ENCODE assay signal across 12 mouse cellular contexts in genomic region chr2:120098781-120099202, GRCm38 (mm10). TPM values are rescaled to one million over a fixed set of nuclear protein-coding genes. Genes with fewer than 3 reads are reported as not detected.
DNase-seq lines count a peak whose midpoint lies in the region; ATAC-seq lines count a peak whose summit lies in the region.
"Had no signal": no experiment of that assay in that cellular context is flagged by ENCODE, and none has a peak within 500 bp of the region (broad histone marks: within the 10 kb centered on the region; RNA-seq: fewer than 3 reads in every experiment).

No protein-coding gene starts in this region.

- H3K27ac ChIP-seq in lung, embryonic 16.5 days (ENCODE audit: low read length), result peak overlapping the region; percentile 50
- peak overlapping the region; percentile 99 for H3K27ac ChIP-seq in heart, embryonic 16.5 days (ENCODE audit: low read length)
- peak overlapping the region; percentile 58 for H3K27ac ChIP-seq in stomach, embryonic 15.5 days
- H3K27ac ChIP-seq: forebrain, embryonic 15.5 days; liver, embryonic 14.5 days had no signal

- H3K9me3 ChIP-seq in lung, embryonic 16.5 days (ENCODE audit: control insufficient read depth, low read length), result no peaks in the 10 kb centered on the region
- H3K9me3 ChIP-seq in heart, embryonic 16.5 days (replicated peaks; ENCODE audit: control insufficient read depth, low read length), result no peaks in the 10 kb centered on the region
- H3K9me3 ChIP-seq in stomach, embryonic 15.5 days, result no peaks in the 10 kb centered on the region
- H3K9me3 ChIP-seq: forebrain, embryonic 15.5 days; kidney, embryonic 15.5 days had no signal

- H3K4me1 ChIP-seq in lung, embryonic 16.5 days (replicated peaks; ENCODE audit: control insufficient read depth, insufficient read depth, low read length), result peaks cover 33% of the 10 kb centered on the region
- H3K4me1 ChIP-seq in heart, embryonic 16.5 days (ENCODE audit: control insufficient read depth, insufficient read depth, low read length), result peaks cover 55% of the 10 kb centered on the region
- H3K4me1 ChIP-seq in stomach, embryonic 15.5 days, result peaks cover 15% of the 10 kb centered on the region
- H3K4me1 ChIP-seq: forebrain, embryonic 15.5 days had no signal

- DNase-seq in embryo, embryonic 10.5 days (ENCODE audit: low spot score), result peak; percentile 8
- no peak for DNase-seq in embryo, embryonic 9.5 days (ENCODE audit: extremely low spot score)
- no peak for DNase-seq in lung, postnatal 25 days (ENCODE audit: low spot score)
- DNase-seq in layer of hippocampus, adult 9-10 months (ENCODE audit: low spot score), result no peak
- DNase-seq: thymus, adult 2 months had no signal

- H3K9ac ChIP-seq in lung, embryonic 16.5 days (ENCODE audit: low read length), result no peak overlapping the region
- H3K9ac ChIP-seq in heart, embryonic 16.5 days (ENCODE audit: low read length), result peak overlapping the region; percentile 67
- no peak overlapping the region for H3K9ac ChIP-seq in stomach, embryonic 15.5 days
- H3K9ac ChIP-seq: forebrain, embryonic 15.5 days; kidney, embryonic 15.5 days; liver, embryonic 14.5 days had no signal

- ATAC-seq in lung, embryonic 16.5 days (ENCODE audit: low read depth), result peak; percentile 21; the same call in 1 of the 2 replicates
- ATAC-seq in heart, embryonic 16.5 days (replicated peaks; ENCODE audit: extremely low read depth, insufficient read depth, low FRiP score), result peak; percentile 88
- no peak for ATAC-seq in stomach, embryonic 15.5 days (ENCODE audit: insufficient read depth, low FRiP score, low read depth)
- no peak for ATAC-seq in megakaryocyte-erythroid progenitor cell, adult 5-6 weeks (replicated peaks; ENCODE audit: low FRiP score, low TSS enrichment, poor library complexity, severe bottlenecking)
- ATAC-seq: forebrain, embryonic 15.5 days had no signal

- no peaks in the 10 kb centered on the region for H3K27me3 ChIP-seq in lung, embryonic 16.5 days (ENCODE audit: control insufficient read depth, insufficient read depth, low read depth, low read length)
- H3K27me3 ChIP-seq in heart, embryonic 16.5 days (ENCODE audit: control insufficient read depth, insufficient read depth, low read length), result no peaks in the 10 kb centered on the region
- H3K27me3 ChIP-seq in stomach, embryonic 15.5 days (replicated peaks), result no peaks in the 10 kb centered on the region
- H3K27me3 ChIP-seq: forebrain, embryonic 15.5 days; kidney, embryonic 15.5 days had no signal

- no peak overlapping the region for H3K4me3 ChIP-seq in lung, embryonic 16.5 days (ENCODE audit: low read length)
- H3K4me3 ChIP-seq in heart, embryonic 16.5 days (ENCODE audit: low read length), result no peak overlapping the region
- H3K4me3 ChIP-seq in stomach, embryonic 15.5 days (replicated peaks), result no peak overlapping the region
- H3K4me3 ChIP-seq: forebrain, embryonic 15.5 days; kidney, embryonic 15.5 days had no signal

- 17% methylated on average over 8 of the region's 8 CpGs for WGBS in lung, embryonic 16.5 days
- 13% methylated on average over 8 of the region's 8 CpGs for WGBS in heart, embryonic 16.5 days
- WGBS in stomach, embryonic 15.5 days, result 32% methylated on average over 8 of the region's 8 CpGs

- H3K36me3 ChIP-seq in lung, embryonic 16.5 days (ENCODE audit: control insufficient read depth, insufficient read depth, low read length), result no peaks in the 10 kb centered on the region
- peaks cover 23% of the 10 kb centered on the region for H3K36me3 ChIP-seq in heart, embryonic 16.5 days (ENCODE audit: control insufficient read depth, insufficient read depth)
- no peaks in the 10 kb centered on the region for H3K36me3 ChIP-seq in stomach, embryonic 15.5 days
- H3K36me3 ChIP-seq: forebrain, embryonic 15.5 days had no signal

- no peak overlapping the region for H3K4me2 ChIP-seq in lung, embryonic 16.5 days (ENCODE audit: low read depth, low read length)
- H3K4me2 ChIP-seq in heart, embryonic 16.5 days (ENCODE audit: low read depth, low read length), result peak overlapping the region; percentile 22
- no peak overlapping the region for H3K4me2 ChIP-seq in stomach, embryonic 15.5 days
- H3K4me2 ChIP-seq: forebrain, embryonic 15.5 days; kidney, embryonic 15.5 days had no signal

RNA-seq across cellular contexts. Expression of gene Ehd4, which starts 55.6 kb away (rescaled TPM):
- 92.8 and 94.7 TPM in 2 replicates for polyA plus RNA-seq in lung, embryonic 16.5 days (2015; fragmentation: Nextera tagmentation; extraction: Ambion mirVana)
- polyA plus RNA-seq in heart, embryonic 16.5 days (2015; fragmentation: Nextera tagmentation; extraction: Ambion mirVana), result 163 and 195 TPM in 2 replicates
- 43.4 and 56.0 TPM in 2 replicates for polyA plus RNA-seq in stomach, embryonic 15.5 days (2015; fragmentation: Nextera tagmentation; extraction: Ambion mirVana)
- 17.8 and 17.9 TPM in 2 replicates for total RNA-seq in megakaryocyte-erythroid progenitor cell, adult 5-6 weeks (2014; fragmentation: Nextera tagmentation)
- total RNA-seq in megakaryocyte-erythroid progenitor cell, adult 5-6 weeks (2017), result 19.1 and 25.7 TPM in 2 replicates

Comparison
In these comparisons a context has a peak if more than half of its experiments do, and no peak if none do; other contexts are left out.
1. ATAC-seq: peak in lung, embryonic 16.5 days (single experiment) and heart, embryonic 16.5 days (single experiment); none in stomach, embryonic 15.5 days (single experiment) and megakaryocyte-erythroid progenitor cell, adult 5-6 weeks (single experiment).
2. Peak in every context shown above with its lines, with median percentiles within 50 percentile points of each other: H3K27ac ChIP-seq.